Mouse (Mus musculus) lung, embryonic 16.5 days (tissue): ENCODE measurements around the gene Dpyd. TPM values are rescaled to one million over a fixed set of nuclear protein-coding genes. Genes with fewer than 3 reads are reported as not detected.

Experiments used
- ATAC-seq: fragments of 200-750 bp; cut with Nextera tagmentation; 2 replicates; pipeline ENCODE4 v1.8.0; 2017; ENCODE audit warnings: low read depth, mild to moderate bottlenecking, moderate library complexity
- H3K27ac ChIP-seq: fragments of 300-500 bp; sonication (generic); 2 replicates; pipeline ENCODE4 v1.5.1; 2014; ENCODE audit warnings: mild to moderate bottlenecking, control low read depth, low read length
- H3K27me3 ChIP-seq: fragments of 300-500 bp; sonication (generic); 2 replicates; pipeline ENCODE4 v1.6.1; 2014; ENCODE audit warnings: low read depth, low read length, mixed read lengths; ENCODE audit not compliant: control insufficient read depth, insufficient read depth
- H3K36me3 ChIP-seq: fragments of 300-500 bp; sonication (generic); 2 replicates; pipeline ENCODE4 v1.6.1; 2014; ENCODE audit warnings: low read length; ENCODE audit not compliant: control insufficient read depth, insufficient read depth
- H3K4me1 ChIP-seq: fragments of 300-500 bp; sonication (generic); replicated peaks from 2 replicates; pipeline ENCODE4 v1.6.1; 2014; ENCODE audit warnings: low read length, mixed read lengths; ENCODE audit not compliant: control insufficient read depth, insufficient read depth
- H3K4me2 ChIP-seq: fragments of 300-500 bp; sonication (generic); 2 replicates; pipeline ENCODE4 v1.6.1; 2014; ENCODE audit warnings: low read depth, low read length, control low read depth
- H3K4me3 ChIP-seq: fragments of 300-500 bp; sonication (generic); 2 replicates; pipeline ENCODE4 v1.5.1; 2014; ENCODE audit warnings: mild to moderate bottlenecking, low read length, control low read depth
- H3K9ac ChIP-seq: fragments of 300-500 bp; sonication (generic); 2 replicates; pipeline ENCODE4 v1.6.1; 2014; ENCODE audit warnings: low read length, control low read depth
- H3K9me3 ChIP-seq: fragments of 300-500 bp; sonication (generic); 2 replicates; pipeline ENCODE4 v1.6.1; 2016; ENCODE audit warnings: low read length; ENCODE audit not compliant: control insufficient read depth
- WGBS: fragments of 180-500 bp; shearing (Covaris S2); extraction: QIAGEN DNeasy Blood & Tissue Kit; methylation state at CpG from one replicate; pipeline ENCODE4 v1.1.7; 2014; 5-methylcytosine and 5-hydroxymethylcytosine counted together
- polyA plus RNA-seq: library from polyadenylated mRNA; unstranded; fragments of >200 nt; fragmentation: Nextera tagmentation; extraction: Ambion mirVana; gene quantifications from 2 replicates; pipeline ENCODE4 v1.2.1, GENCODE M21; 2015

Dpyd gene
- polyA plus RNA-seq, 1 experiment from 2014 or later, result 10.7 TPM

DNA sequence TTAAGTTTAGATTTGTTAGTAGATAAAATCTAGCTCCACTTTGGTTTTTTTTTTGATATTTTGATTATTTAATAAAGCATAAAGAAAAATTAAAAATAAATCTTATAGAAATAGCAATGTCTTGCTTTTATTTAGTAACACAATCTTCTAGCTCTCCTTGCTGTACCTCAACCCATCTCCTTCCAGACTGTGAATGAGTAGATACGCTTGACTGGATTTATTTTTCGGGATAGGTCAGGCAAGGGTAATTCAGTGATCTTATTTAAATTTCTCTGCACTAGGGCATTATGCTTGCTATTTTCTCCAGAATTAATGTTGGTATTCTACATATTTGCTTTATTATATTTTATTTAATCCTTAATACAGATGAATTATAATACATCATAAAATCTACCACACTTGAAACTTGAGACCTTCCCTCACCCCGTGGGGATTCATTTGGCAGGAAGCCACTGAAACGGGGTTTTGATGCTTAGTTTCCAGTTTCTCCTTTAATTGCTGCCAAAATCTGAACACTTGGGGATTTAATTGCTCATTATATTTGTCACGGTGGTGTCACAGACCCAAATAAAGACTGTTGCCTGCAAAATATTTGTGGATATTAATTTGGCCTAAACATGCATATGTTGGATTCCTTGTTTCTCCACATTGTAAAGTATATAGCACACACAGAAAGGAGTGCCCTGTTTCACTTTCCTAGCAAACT is 102.2 kb downstream of the Dpyd start:
- Histone ChIP-seq H3K4me3 (no peak overlapping the region), H3K36me3 (no peaks in the 10 kb centered on the region), H3K4me1 (no peaks in the 10 kb centered on the region), H3K27me3 (no peaks in the 10 kb centered on the region), H3K9me3 (no peaks in the 10 kb centered on the region), H3K27ac (no peak overlapping the region), H3K4me2 (no peak overlapping the region), H3K9ac (no peak overlapping the region)
- no peak for ATAC-seq
- WGBS, result 59% methylated on average over 5 of the region's 5 CpGs

DNA sequence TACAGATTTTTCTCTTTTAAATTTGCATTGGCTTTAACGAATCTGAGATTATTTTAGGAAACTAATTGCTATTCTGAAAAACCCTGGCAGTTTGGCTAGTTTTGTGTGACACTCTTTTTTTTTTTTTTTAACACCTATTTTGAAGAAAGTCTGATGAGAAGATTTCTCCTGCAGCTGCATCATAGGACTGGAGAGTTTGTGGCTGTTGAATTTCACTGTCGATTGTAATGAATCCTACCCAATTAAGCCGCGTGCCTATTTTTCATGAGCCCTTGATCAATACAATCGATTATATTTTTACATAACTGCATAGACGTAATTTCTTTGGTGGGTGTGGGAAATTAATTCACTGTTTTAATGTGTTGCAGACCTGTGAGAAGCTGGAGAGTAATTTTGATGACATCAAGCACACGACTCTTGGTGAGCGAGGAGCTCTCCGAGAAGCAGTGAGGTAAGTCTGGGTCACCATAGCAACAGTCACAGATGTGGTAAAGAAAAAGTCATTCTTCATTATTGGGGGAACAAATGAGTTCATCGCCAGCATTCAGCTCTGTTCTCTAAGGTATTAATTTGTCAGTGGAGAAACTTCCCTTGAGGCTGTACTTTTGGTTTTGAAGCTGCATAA is 112.3 kb downstream of the Dpyd start:
- Histone ChIP-seq H3K27me3 (no peaks in the 10 kb centered on the region), H3K9me3 (no peaks in the 10 kb centered on the region), H3K4me3 (no peak overlapping the region), H3K4me2 (no peak overlapping the region), H3K36me3 (no peaks in the 10 kb centered on the region), H3K4me1 (no peaks in the 10 kb centered on the region), H3K9ac (no peak overlapping the region), H3K27ac (no peak overlapping the region)
- 58% methylated on average over 10 of the region's 10 CpGs for WGBS
- ATAC-seq, result no peak

DNA sequence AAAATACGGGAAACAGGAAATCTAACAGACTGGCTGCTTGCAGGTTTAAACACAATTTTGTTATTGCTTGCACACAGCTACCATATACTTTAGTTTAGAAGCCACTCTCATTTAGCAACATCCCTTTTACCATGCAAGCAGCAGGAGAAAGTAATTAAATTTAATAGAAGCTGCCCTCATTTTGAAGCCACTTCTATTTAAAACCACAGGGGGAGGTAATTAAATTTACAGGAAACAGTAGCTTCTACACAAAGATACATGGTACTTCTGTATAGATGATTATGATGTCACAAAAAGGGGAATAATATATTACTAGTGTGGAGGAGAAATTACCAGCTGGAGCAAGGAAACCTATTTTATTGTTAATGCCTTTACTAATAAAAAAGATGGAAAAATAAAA is 113.5 kb downstream of the Dpyd start:
- 24% methylated on average over 1 of the region's 1 CpGs for WGBS
- Histone ChIP-seq H3K4me3 (no peak overlapping the region), H3K4me2 (no peak overlapping the region), H3K9me3 (no peaks in the 10 kb centered on the region), H3K27me3 (no peaks in the 10 kb centered on the region), H3K36me3 (no peaks in the 10 kb centered on the region), H3K4me1 (no peaks in the 10 kb centered on the region), H3K9ac (no peak overlapping the region), H3K27ac (no peak overlapping the region)
- no peak for ATAC-seq

DNA sequence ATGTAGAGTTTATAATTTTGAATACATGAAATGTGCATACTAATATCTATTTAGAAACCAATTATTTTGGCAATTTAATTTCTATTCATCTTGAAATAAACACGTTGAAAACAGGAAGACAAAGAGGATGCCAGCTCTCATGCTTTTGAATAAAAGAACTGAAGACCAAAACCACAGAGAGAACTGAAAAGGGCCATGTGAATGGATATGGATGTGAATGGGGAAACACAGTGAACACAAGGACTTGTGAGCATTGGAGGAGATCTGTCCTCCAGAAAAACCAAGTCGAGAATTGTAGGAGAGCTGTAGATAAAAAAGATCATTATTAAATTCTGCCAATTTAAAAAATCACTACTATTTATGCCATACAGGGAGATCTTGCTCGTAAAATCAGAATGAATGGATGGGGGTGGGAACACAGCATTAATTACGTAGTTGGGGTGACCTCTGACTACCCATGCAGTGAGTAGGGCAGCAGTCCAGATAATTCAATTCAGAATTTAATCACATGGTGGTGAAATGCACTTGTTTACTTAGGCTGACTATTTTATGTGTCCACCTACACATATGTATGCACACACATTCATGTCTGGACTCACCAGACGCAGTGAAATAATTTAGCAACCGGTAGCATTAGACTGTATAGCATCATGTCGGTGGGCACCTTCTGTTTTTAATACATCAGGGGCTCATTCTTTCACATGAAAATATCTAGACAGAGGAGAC is 114.3 kb downstream of the Dpyd start:
- Histone ChIP-seq H3K9me3 (no peaks in the 10 kb centered on the region), H3K9ac (no peak overlapping the region), H3K4me3 (no peak overlapping the region), H3K27me3 (no peaks in the 10 kb centered on the region), H3K4me2 (no peak overlapping the region), H3K4me1 (no peaks in the 10 kb centered on the region), H3K27ac (no peak overlapping the region), H3K36me3 (no peaks in the 10 kb centered on the region)
- no peak for ATAC-seq
- 80% methylated on average over 7 of the region's 7 CpGs for WGBS

DNA sequence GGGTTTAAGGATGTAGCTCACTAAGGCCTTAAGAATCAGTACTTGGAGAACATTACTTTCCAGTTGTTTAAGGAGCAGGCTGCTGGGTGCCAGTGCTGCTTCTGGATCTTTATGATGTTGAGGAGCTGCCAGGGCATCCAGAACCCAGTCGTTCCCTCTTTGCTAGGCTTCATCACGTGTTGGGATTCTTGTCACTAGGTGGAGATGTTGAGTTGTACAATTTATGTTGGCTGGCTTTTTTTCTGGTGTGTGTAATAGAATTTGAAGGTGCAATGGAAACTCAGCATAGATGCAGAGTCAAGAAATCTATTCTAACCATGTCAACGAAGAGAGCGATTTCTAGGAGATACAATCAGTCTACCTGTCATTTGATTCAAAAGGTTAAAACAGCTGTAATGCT is 118.9 kb downstream of the Dpyd start:
- Histone ChIP-seq H3K27me3 (no peaks in the 10 kb centered on the region), H3K9ac (no peak overlapping the region), H3K4me3 (no peak overlapping the region), H3K36me3 (no peaks in the 10 kb centered on the region), H3K9me3 (no peaks in the 10 kb centered on the region), H3K27ac (no peak overlapping the region), H3K4me1 (no peaks in the 10 kb centered on the region), H3K4me2 (no peak overlapping the region)
- WGBS, result 49% methylated on average over 4 of the region's 4 CpGs
- no peak for ATAC-seq

DNA sequence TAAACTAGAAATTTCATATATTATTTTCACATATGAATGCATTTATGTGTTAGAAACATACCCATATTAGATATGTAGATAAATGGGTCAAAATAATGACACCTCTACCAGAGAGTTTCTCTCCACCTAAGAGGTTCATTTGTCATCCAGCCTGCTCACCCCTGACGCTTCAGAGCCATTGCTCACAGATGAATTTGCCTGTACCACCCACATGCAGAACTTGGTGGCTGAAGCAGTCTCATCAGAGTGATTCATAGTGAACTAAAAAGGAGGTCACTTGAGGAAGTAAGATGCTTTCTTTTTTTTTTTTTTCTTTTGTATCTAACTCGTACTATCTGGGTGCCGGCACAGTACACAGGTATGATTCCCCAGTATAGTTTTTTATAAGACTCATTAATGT is 188.3 kb downstream of the Dpyd start:
- H3K27me3 ChIP-seq, result no peaks in the 10 kb centered on the region
- H3K4me3 ChIP-seq, result no peak overlapping the region
- H3K4me1 ChIP-seq, result no peaks in the 10 kb centered on the region
- H3K9ac ChIP-seq, result no peak overlapping the region
- H3K9me3 ChIP-seq, result no peaks in the 10 kb centered on the region
- no peaks in the 10 kb centered on the region for H3K36me3 ChIP-seq
- H3K27ac ChIP-seq, result no peak overlapping the region
- 61% methylated on average over 3 of the region's 3 CpGs for WGBS
- no peak for ATAC-seq
- no peak overlapping the region for H3K4me2 ChIP-seq

DNA sequence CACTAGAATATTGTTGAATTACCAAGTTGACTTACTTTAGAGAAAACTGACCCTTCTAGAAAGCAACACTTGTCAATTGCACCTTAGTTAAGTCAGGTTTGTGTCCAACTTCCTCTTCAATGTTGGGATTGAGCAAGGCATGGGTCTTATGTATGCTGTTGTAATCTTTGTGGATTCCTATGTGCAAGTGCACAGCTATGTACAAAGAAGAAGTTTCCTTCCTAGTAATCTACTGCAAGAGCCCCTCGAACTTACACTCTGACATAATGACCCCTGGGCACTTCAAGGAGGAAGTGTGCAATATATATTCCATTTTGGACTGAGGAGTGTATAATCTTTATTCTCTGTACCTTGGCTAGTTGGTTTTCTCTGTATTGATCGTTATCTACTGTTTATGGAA is 191.7 kb downstream of the Dpyd start:
- H3K4me3 ChIP-seq, result no peak overlapping the region
- no peak for ATAC-seq
- H3K36me3 ChIP-seq, result no peaks in the 10 kb centered on the region
- H3K27ac ChIP-seq, result no peak overlapping the region
- 73% methylated on average over 2 of the region's 2 CpGs for WGBS
- H3K4me2 ChIP-seq, result no peak overlapping the region
- H3K9me3 ChIP-seq, result no peaks in the 10 kb centered on the region
- no peaks in the 10 kb centered on the region for H3K27me3 ChIP-seq
- no peak overlapping the region for H3K9ac ChIP-seq
- H3K4me1 ChIP-seq, result no peaks in the 10 kb centered on the region

DNA sequence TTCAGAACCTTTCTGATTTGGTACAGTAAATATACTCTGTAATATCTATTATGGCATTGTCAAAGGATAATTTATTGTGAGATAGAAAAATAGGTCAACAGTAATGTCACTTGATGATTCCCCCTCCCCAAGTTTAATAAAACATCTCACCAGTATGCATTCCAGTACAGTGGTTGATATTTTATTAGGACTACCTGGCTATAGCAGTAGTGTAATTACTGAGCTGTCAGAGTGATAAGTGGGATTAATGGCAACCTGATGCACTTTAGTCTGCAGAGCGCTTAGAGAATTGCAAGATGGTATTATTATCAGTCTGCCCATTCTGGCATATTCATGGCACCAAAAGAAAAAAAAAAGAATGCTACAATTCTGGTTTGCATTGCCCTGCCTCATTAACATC is 194.2 kb downstream of the Dpyd start:
- ATAC-seq, result no peak
- H3K4me1 ChIP-seq, result no peaks in the 10 kb centered on the region
- H3K4me3 ChIP-seq, result no peak overlapping the region
- H3K27ac ChIP-seq, result no peak overlapping the region
- no peak overlapping the region for H3K9ac ChIP-seq
- H3K27me3 ChIP-seq, result no peaks in the 10 kb centered on the region
- 67% methylated on average over 1 of the region's 1 CpGs for WGBS
- no peaks in the 10 kb centered on the region for H3K36me3 ChIP-seq
- H3K9me3 ChIP-seq, result no peaks in the 10 kb centered on the region
- no peak overlapping the region for H3K4me2 ChIP-seq

GRCm38 (mm10) chr3:118812885-118813284 is 251.0 kb downstream of the Dpyd start:
- no peak overlapping the region for H3K9ac ChIP-seq
- no peak overlapping the region for H3K4me3 ChIP-seq

More at GRCm38 (mm10) chr3:118812885-118813284, 251.0 kb downstream of the Dpyd start:
- Histone ChIP-seq H3K36me3 (no peaks in the 10 kb centered on the region), H3K27ac (no peak overlapping the region), H3K9me3 (no peaks in the 10 kb centered on the region), H3K4me1 (no peaks in the 10 kb centered on the region), H3K27me3 (no peaks in the 10 kb centered on the region), H3K4me2 (no peak overlapping the region)
- no peak for ATAC-seq
- WGBS, result 47% methylated on average over 1 of the region's 1 CpGs
